In the genomic region with DNA sequence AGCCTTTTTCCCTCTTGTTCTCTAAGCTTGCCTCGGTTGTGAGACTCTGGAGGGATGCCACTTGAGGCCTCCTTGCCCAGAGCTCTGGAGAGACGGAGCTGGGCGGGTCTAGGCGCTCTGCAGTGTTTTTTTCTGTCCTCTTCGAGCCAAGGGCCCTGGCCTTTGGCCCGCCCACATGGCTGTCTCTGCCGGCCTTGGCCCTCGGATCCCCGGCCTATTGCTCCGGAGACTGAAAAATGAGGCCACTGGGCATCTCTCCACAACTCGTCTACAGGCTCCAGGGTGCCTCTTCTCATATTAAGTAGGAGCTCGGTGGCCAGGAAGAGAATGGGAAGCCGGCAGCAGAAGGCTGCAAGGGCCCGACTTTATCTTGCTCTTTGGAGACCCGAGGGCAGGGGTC, we compare ENCODE assay signal across 12 mouse cellular contexts. TPM values are rescaled to one million over a fixed set of nuclear protein-coding genes. Genes with fewer than 3 reads are reported as not detected.
DNase-seq lines count a peak whose midpoint lies in the region; ATAC-seq lines count a peak whose summit lies in the region.
"Had no signal": no experiment of that assay in that cellular context is flagged by ENCODE, and none has a peak within 500 bp of the region (broad histone marks: within the 10 kb centered on the region; RNA-seq: fewer than 3 reads in every experiment).

No protein-coding gene starts in this region.

- ATAC-seq in lung, embryonic 15.5 days (ENCODE audit: borderline replicate concordance, extremely low read depth, low FRiP score, low TSS enrichment): peak; percentile 6; the same call in 1 of the 2 replicates
- no peak for ATAC-seq in megakaryocyte-erythroid progenitor cell, adult 5-6 weeks (replicated peaks; ENCODE audit: low FRiP score, low TSS enrichment, poor library complexity, severe bottlenecking)

- H3K9ac ChIP-seq in lung, embryonic 15.5 days: peak overlapping the region; percentile 30

- H3K4me1 ChIP-seq in lung, embryonic 15.5 days: peaks cover 16% of the 10 kb centered on the region

- DNase-seq in cerebellum, adult 9-11 months: peak; percentile 41
- DNase-seq in cerebellum, adult 8-10 months: no peak
- peak; percentile 92 for DNase-seq in adrenal gland, adult 8-10 months
- peak; percentile 92 for DNase-seq in kidney, adult 11 months
- DNase-seq in thymus, postnatal 14 days: no peak
- DNase-seq in urinary bladder, postnatal 25 days (ENCODE audit: low spot score): no peak
- DNase-seq: thymus, adult 18-20 months had no signal

- H3K36me3 ChIP-seq in lung, embryonic 15.5 days: no peaks in the 10 kb centered on the region

- peak overlapping the region; percentile 85 for H3K27ac ChIP-seq in lung, embryonic 15.5 days

- WGBS in lung, embryonic 15.5 days: 6% methylated on average over 15 of the region's 15 CpGs

- H3K9me3 ChIP-seq in lung, embryonic 15.5 days: no peaks in the 10 kb centered on the region

- peak overlapping the region; percentile 70 for H3K4me2 ChIP-seq in lung, embryonic 15.5 days

- peaks cover 96% of the 10 kb centered on the region for H3K27me3 ChIP-seq in lung, embryonic 15.5 days

- H3K4me3 ChIP-seq in lung, embryonic 15.5 days: peak overlapping the region; percentile 59

RNA-seq across cellular contexts. Expression of gene Hoxb5, which starts 1.3 kb away (rescaled TPM):
- 10 to 100 TPM; 25.2 to 38.3 (median 26.7) TPM for total RNA-seq in adrenal gland, adult 8-10 months (2022)
- polyA plus RNA-seq in lung, embryonic 15.5 days (2015; fragmentation: Nextera tagmentation; extraction: Ambion mirVana): 46.1 and 54.1 TPM in 2 replicates
- total RNA-seq in megakaryocyte-erythroid progenitor cell, adult 5-6 weeks (2014; fragmentation: Nextera tagmentation): not detected in 2 replicates
- total RNA-seq in megakaryocyte-erythroid progenitor cell, adult 5-6 weeks (2017): not detected in 2 replicates
- total RNA-seq: common myeloid progenitor, adult 5-6 weeks; left cerebral cortex, postnatal 25 days had no signal

RNA-seq across cellular contexts. Expression of gene Hoxb6, which starts 9.6 kb away (rescaled TPM):
- total RNA-seq in adrenal gland, adult 8-10 months (2022): 10 to 100 TPM; 56.4 to 77.8 (median 59.5) TPM
- polyA plus RNA-seq in lung, embryonic 15.5 days (2015; fragmentation: Nextera tagmentation; extraction: Ambion mirVana): 15.2 and 16.9 TPM in 2 replicates
- total RNA-seq in megakaryocyte-erythroid progenitor cell, adult 5-6 weeks (2014; fragmentation: Nextera tagmentation): not detected in 2 replicates
- 0.72 TPM in 1 of 2 replicates, not detected in the other for total RNA-seq in megakaryocyte-erythroid progenitor cell, adult 5-6 weeks (2017)
- total RNA-seq: common myeloid progenitor, adult 5-6 weeks; heart, adult 18-20 months; left cerebral cortex, postnatal 25 days had no signal

RNA-seq across cellular contexts. Expression of gene Hoxb7, which starts 15.4 kb away (rescaled TPM):
- total RNA-seq in adrenal gland, adult 8-10 months (2022): 10 to 100 TPM; 44.6 to 62.9 (median 53.0) TPM
- 2.5 and 3.0 TPM in 2 replicates for polyA plus RNA-seq in lung, embryonic 15.5 days (2015; fragmentation: Nextera tagmentation; extraction: Ambion mirVana)
- not detected in 2 replicates for total RNA-seq in megakaryocyte-erythroid progenitor cell, adult 5-6 weeks (2014; fragmentation: Nextera tagmentation)
- not detected in 2 replicates for total RNA-seq in megakaryocyte-erythroid progenitor cell, adult 5-6 weeks (2017)
- total RNA-seq: common myeloid progenitor, adult 5-6 weeks; heart, adult 18-20 months; left cerebral cortex, postnatal 25 days had no signal

RNA-seq across cellular contexts. Expression of gene Hoxb4, which starts 16.2 kb away (rescaled TPM):
- total RNA-seq in adrenal gland, adult 8-10 months (2022): 10 to 100 TPM; 19.9 to 45.3 (median 27.0) TPM
- polyA plus RNA-seq in lung, embryonic 15.5 days (2015; fragmentation: Nextera tagmentation; extraction: Ambion mirVana): 4.3 and 4.4 TPM in 2 replicates
- 0.12 and 0.66 TPM in 2 replicates for total RNA-seq in megakaryocyte-erythroid progenitor cell, adult 5-6 weeks (2014; fragmentation: Nextera tagmentation)
- total RNA-seq in megakaryocyte-erythroid progenitor cell, adult 5-6 weeks (2017): 0.70 and 1.9 TPM in 2 replicates
- total RNA-seq: left cerebral cortex, postnatal 25 days had no signal

RNA-seq across cellular contexts. Expression of gene Hoxb8, which starts 20.1 kb away (rescaled TPM):
- 10 to 100 TPM; 50.4 to 99.8 (median 83.6) TPM for total RNA-seq in adrenal gland, adult 8-10 months (2022)
- 0.91 and 1.0 TPM in 2 replicates for polyA plus RNA-seq in lung, embryonic 15.5 days (2015; fragmentation: Nextera tagmentation; extraction: Ambion mirVana)
- total RNA-seq in megakaryocyte-erythroid progenitor cell, adult 5-6 weeks (2014; fragmentation: Nextera tagmentation): not detected in 2 replicates
- total RNA-seq in megakaryocyte-erythroid progenitor cell, adult 5-6 weeks (2017): not detected in 2 replicates
- total RNA-seq: common myeloid progenitor, adult 5-6 weeks; heart, adult 18-20 months; left cerebral cortex, postnatal 25 days had no signal

Comparison
In these comparisons a context has a peak if more than half of its experiments do, and no peak if none do; other contexts are left out.
1. DNase-seq: peak in cerebellum, adult 9-11 months (single experiment), adrenal gland, adult 8-10 months (single experiment) and kidney, adult 11 months (single experiment); none in cerebellum, adult 8-10 months (single experiment), thymus, postnatal 14 days (single experiment) and urinary bladder, postnatal 25 days (single experiment).
2. RNA of gene Hoxb5, which starts 1.3 kb away (total RNA-seq): 25.2 to 38.3 TPM in adrenal gland, adult 8-10 months; not detected in megakaryocyte-erythroid progenitor cell, adult 5-6 weeks; every median in the first group is over 10 times any median in the second.
3. RNA of gene Hoxb6, which starts 9.6 kb away (total RNA-seq): 56.4 to 77.8 TPM in adrenal gland, adult 8-10 months; 0.72 TPM in megakaryocyte-erythroid progenitor cell, adult 5-6 weeks; every median in the first group is over 10 times any median in the second.
4. RNA of gene Hoxb7, which starts 15.4 kb away (total RNA-seq): 44.6 to 62.9 TPM in adrenal gland, adult 8-10 months; not detected in megakaryocyte-erythroid progenitor cell, adult 5-6 weeks; every median in the first group is over 10 times any median in the second.